Mouse (Mus musculus): ENCODE results near the gene Gstz1.

- TF ChIP-seq CEBPB (IDR thresholded peaks at IDR 0.05; ENCODE audit: insufficient read depth, poor library complexity, severe bottlenecking) (no peak), TCF12 (IDR thresholded peaks at IDR 0.05; ENCODE audit: insufficient read depth, poor library complexity, severe bottlenecking) (no peak), POLR2A (IDR thresholded peaks at IDR 0.05; ENCODE audit: insufficient read length, low read depth) (no peak), MAX (IDR thresholded peaks at IDR 0.05; ENCODE audit: low read depth) (no peak), E2F4 (IDR thresholded peaks at IDR 0.05; ENCODE audit: insufficient read depth) (no peak), TCF3 (IDR thresholded peaks at IDR 0.05; ENCODE audit: insufficient read length, low read depth) (no peak), SRF (IDR thresholded peaks at IDR 0.05; ENCODE audit: control insufficient read depth, insufficient read length, low read depth) (no peak), MYOG (IDR thresholded peaks at IDR 0.05; ENCODE audit: control insufficient read depth in 1 of 3, insufficient read depth in 1 of 3, insufficient read length in 2 of 3, low read depth in 2 of 3) (no peak)
Measured at GRCm38 (mm10) chr12:87121918-87122589, 24.9 kb upstream of the Gstz1 start.

Measured in myocyte (in vitro differentiated cells).